Mouse (Mus musculus) embryonic facial prominence, embryonic 14.5 days (tissue): Measurements from ENCODE around the gene Rad50. TPM values are rescaled to one million over a fixed set of nuclear protein-coding genes. Genes with fewer than 3 reads are reported as not detected.

Experiments used
- ATAC-seq: fragments of 200-750 bp; cut with Nextera tagmentation; 2 replicates; pipeline ENCODE4 v1.8.0; 2017; ENCODE audit warnings: low read depth, moderate number of reproducible peaks, moderate TSS enrichment
- DNase-seq: peaks from one replicate; pipeline ENCODE4 v3.0.0-alpha.2; 2015; ENCODE audit warnings: low spot score
- H3K27ac ChIP-seq: fragments of 300-500 bp; sonication (generic); replicated peaks from 2 replicates; pipeline ENCODE4 v1.5.1; 2014; ENCODE audit warnings: low read depth, mild to moderate bottlenecking, low read length, moderate library complexity
- H3K27me3 ChIP-seq: fragments of 300-500 bp; sonication (generic); replicated peaks from 2 replicates; pipeline ENCODE4 v1.6.1; 2014; ENCODE audit warnings: low read length; ENCODE audit not compliant: control insufficient read depth, insufficient read depth
- H3K36me3 ChIP-seq: fragments of 300-500 bp; sonication (generic); 2 replicates; pipeline ENCODE4 v1.6.1; 2014; ENCODE audit warnings: low read length, mixed read lengths; ENCODE audit not compliant: control insufficient read depth, insufficient read depth
- H3K4me1 ChIP-seq: fragments of 300-500 bp; sonication (generic); 2 replicates; pipeline ENCODE4 v1.6.1; 2014; ENCODE audit warnings: antibody characterized with exemption, low read length; ENCODE audit not compliant: control insufficient read depth, insufficient read depth
- H3K4me2 ChIP-seq: fragments of 300-500 bp; sonication (generic); 2 replicates; pipeline ENCODE4 v1.6.1; 2014; ENCODE audit warnings: low read depth, mild to moderate bottlenecking, low read length, moderate library complexity, mixed read lengths
- H3K4me3 ChIP-seq: fragments of 300-500 bp; sonication (generic); 2 replicates; pipeline ENCODE4 v1.5.1; 2014; ENCODE audit warnings: low read depth, mild to moderate bottlenecking, low read length
- H3K9ac ChIP-seq: fragments of 300-500 bp; sonication (generic); 2 replicates; pipeline ENCODE4 v1.6.1; 2014; ENCODE audit warnings: low read depth, mild to moderate bottlenecking, low read length, moderate library complexity, mixed read lengths
- H3K9me3 ChIP-seq: fragments of 300-500 bp; sonication (generic); 2 replicates; pipeline ENCODE4 v1.6.1; 2016; ENCODE audit warnings: low read length; ENCODE audit not compliant: control insufficient read depth
- WGBS: fragments of 180-500 bp; shearing (Covaris S2); extraction: QIAGEN DNeasy Blood & Tissue Kit; methylation state at CpG from one replicate; pipeline ENCODE4 v1.1.7; 2014; 5-methylcytosine and 5-hydroxymethylcytosine counted together
- polyA plus RNA-seq: library from polyadenylated mRNA; unstranded; fragments of >200 nt; fragmentation: Nextera tagmentation; extraction: Ambion mirVana; gene quantifications from 2 replicates; pipeline ENCODE4 v1.2.1, GENCODE M21; 2014

Rad50 gene
- polyA plus RNA-seq, 1 experiment from 2014 or later = 18.0 TPM

GRCm38 (mm10) chr11:53622440-53622806 is 84.7 kb downstream of the Rad50 start:
- Histone ChIP-seq H3K9ac (no peak overlapping the region), H3K4me2 (no peak overlapping the region), H3K4me3 (no peak overlapping the region), H3K4me1 (no peaks in the 10 kb centered on the region), H3K27me3 (no peaks in the 10 kb centered on the region), H3K36me3 (no peaks in the 10 kb centered on the region), H3K27ac (no peak overlapping the region), H3K9me3 (no peaks in the 10 kb centered on the region)
- ATAC-seq (no peak), DNase-seq (no peak)
- WGBS = 65% methylated on average over 6 of the region's 6 CpGs

DNA sequence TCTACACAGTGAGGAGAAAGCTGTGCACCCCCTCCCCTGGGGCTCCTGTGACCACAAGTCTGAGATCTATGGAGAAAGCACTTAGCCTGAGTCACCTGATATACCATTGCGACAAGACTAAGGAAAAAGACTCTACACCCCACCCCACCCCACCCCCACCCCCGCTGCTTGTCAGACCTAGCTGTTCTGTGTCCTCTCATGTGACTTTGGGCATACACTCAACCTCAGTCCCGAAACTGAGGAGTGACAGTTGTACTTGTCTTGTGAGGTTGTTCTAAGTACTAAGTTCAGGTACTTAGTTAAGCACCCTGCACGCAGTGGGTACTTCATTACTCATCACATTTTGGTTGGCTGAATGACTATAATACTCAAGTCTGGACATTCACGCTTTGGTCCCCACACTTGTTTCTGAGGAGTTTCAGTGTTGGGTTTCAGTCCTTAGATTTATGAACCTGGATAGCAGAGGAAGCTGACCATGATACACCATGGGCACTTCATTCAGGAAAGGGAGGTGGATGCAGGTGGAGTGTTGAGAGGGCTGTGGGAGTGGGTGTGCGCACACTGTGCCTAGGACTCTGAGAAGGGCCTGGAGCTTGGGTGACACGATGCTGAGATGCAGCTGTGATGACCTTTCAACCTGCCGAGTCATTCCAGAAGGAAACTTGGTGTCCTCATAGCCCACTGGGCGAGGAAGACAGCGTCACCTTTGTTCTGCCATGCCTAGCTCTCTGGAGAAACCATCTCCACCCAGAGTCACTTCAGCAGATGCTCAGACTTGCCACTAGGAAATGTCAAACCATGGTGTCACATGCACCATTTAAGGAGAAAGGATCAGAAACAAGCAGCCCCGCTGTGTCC is 85.3 kb downstream of the Rad50 start:
- DNase-seq (no peak), ATAC-seq (no peak)
- no peak overlapping the region for H3K4me3 ChIP-seq
- no peaks in the 10 kb centered on the region for H3K27me3 ChIP-seq
- H3K36me3 ChIP-seq = no peaks in the 10 kb centered on the region
- H3K9me3 ChIP-seq = no peaks in the 10 kb centered on the region
- no peak overlapping the region for H3K9ac ChIP-seq
- H3K27ac ChIP-seq = no peak overlapping the region
- no peaks in the 10 kb centered on the region for H3K4me1 ChIP-seq
- H3K4me2 ChIP-seq = no peak overlapping the region
- WGBS = 85% methylated on average over 11 of the region's 11 CpGs

- no peaks in the 10 kb centered on the region for H3K27me3 ChIP-seq
- no peaks in the 10 kb centered on the region for H3K9me3 ChIP-seq
- WGBS = 90% methylated on average over 4 of the region's 4 CpGs
- H3K4me2 ChIP-seq = no peak overlapping the region
- H3K9ac ChIP-seq = no peak overlapping the region
- no peak for ATAC-seq
- H3K27ac ChIP-seq = no peak overlapping the region
- no peak overlapping the region for H3K4me3 ChIP-seq
- H3K36me3 ChIP-seq = no peaks in the 10 kb centered on the region
- no peaks in the 10 kb centered on the region for H3K4me1 ChIP-seq
- no peak for DNase-seq
Observed at GRCm38 (mm10) chr11:53620094-53620493, 87.0 kb downstream of the Rad50 start.

GRCm38 (mm10) chr11:53619428-53619827 is 87.7 kb downstream of the Rad50 start:
- ATAC-seq = no peak
- WGBS = 68% methylated on average over 6 of the region's 6 CpGs
- H3K4me1 ChIP-seq = no peaks in the 10 kb centered on the region
- no peak overlapping the region for H3K4me3 ChIP-seq
- no peak overlapping the region for H3K27ac ChIP-seq
- H3K9ac ChIP-seq = no peak overlapping the region
- no peaks in the 10 kb centered on the region for H3K9me3 ChIP-seq
- no peaks in the 10 kb centered on the region for H3K27me3 ChIP-seq
- H3K4me2 ChIP-seq = no peak overlapping the region
- H3K36me3 ChIP-seq = no peaks in the 10 kb centered on the region
- DNase-seq = no peak

DNA sequence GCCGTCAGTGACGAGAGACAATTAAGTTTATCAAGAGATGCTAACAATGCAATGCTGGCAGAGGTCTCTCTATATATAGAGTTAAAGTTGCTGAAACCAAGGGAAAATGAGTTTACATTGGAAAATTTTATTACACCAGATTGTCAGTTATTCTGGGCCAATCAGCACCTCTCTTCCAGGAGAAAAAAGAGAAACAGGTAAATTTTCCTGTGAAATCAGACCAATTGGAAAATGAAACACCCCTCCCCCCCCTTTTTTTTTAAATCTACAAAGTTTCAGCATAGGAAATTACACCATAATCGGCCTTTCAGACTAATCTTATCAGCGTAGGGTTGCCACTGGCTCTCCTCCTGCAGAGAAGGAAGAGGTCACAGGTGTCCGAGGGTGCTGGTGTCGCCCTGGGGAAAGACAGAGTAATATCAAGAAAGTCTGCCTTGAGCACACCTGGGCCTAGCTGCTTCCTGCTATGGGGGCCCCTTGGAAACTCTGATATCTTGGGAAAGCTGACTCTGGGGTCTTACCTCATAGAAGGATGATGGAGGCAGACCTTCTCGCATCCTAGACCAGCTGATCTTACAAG is 88.4 kb downstream of the Rad50 start, which contains the start of gene Il4:
Il4 (minus strand) TSS at position 51 of the 580 bp plus-strand sequence.
- ATAC-seq = no peak
- Histone ChIP-seq H3K27me3 (no peaks in the 10 kb centered on the region), H3K4me3 (no peak within 1 kb of the TSS), H3K9me3 (no peaks in the 10 kb centered on the region), H3K27ac (no peak within 1 kb of the TSS), H3K4me1 (no peaks in the 10 kb centered on the region), H3K36me3 (no peaks in the 10 kb centered on the region), H3K9ac (no peak within 1 kb of the TSS), H3K4me2 (no peak within 1 kb of the TSS)
- no peak for DNase-seq
- 82% methylated on average over 7 of the region's 7 CpGs for WGBS

DNA sequence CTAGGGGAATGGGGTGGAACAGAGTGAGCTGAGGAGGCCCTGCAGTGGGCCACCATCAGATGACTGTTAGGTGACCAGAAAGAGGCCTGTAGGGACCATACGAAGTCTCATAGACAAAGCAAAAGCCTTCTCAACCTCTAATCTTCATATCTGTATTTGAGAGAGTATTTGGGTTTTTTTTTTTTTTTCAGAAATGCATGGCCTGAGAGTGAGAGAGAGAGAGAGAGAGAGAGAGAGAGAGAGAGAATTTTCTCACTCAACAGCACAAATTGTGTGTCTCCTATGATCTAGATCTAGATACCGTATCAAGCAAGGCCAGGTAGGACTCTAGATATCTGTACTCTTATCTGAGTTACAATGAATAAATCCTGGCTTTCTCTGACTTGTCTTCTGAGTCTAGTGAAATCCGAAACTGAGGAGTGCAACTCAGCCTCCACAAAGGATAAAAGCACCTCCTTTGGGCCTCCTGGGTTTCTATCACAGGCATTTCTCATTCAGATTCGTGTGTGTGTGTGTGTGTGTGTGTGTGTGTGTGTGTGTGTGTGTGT is 89.5 kb downstream of the Rad50 start:
- DNase-seq = no peak
- 61% methylated on average over 4 of the region's 4 CpGs for WGBS

GRCm38 (mm10) chr11:53616748-53617558 is 90.2 kb downstream of the Rad50 start:
- H3K36me3 ChIP-seq = no peaks in the 10 kb centered on the region
- no peak overlapping the region for H3K4me3 ChIP-seq
- WGBS = 82% methylated on average over 8 of the region's 8 CpGs
- H3K9ac ChIP-seq = no peak overlapping the region
- ATAC-seq (no peak), DNase-seq (no peak)
- H3K9me3 ChIP-seq = no peaks in the 10 kb centered on the region
- no peaks in the 10 kb centered on the region for H3K27me3 ChIP-seq
- H3K4me2 ChIP-seq = no peak overlapping the region
- no peak overlapping the region for H3K27ac ChIP-seq
- no peaks in the 10 kb centered on the region for H3K4me1 ChIP-seq

More for the DNA sequence above, 89.5 kb downstream of the Rad50 start:
- H3K9me3 ChIP-seq = no peaks in the 10 kb centered on the region
- H3K4me3 ChIP-seq = no peak overlapping the region
- H3K4me2 ChIP-seq = no peak overlapping the region
- no peak for ATAC-seq
- no peaks in the 10 kb centered on the region for H3K4me1 ChIP-seq
- H3K27ac ChIP-seq = no peak overlapping the region
- H3K36me3 ChIP-seq = no peaks in the 10 kb centered on the region
- no peaks in the 10 kb centered on the region for H3K27me3 ChIP-seq
- H3K9ac ChIP-seq = no peak overlapping the region

DNA sequence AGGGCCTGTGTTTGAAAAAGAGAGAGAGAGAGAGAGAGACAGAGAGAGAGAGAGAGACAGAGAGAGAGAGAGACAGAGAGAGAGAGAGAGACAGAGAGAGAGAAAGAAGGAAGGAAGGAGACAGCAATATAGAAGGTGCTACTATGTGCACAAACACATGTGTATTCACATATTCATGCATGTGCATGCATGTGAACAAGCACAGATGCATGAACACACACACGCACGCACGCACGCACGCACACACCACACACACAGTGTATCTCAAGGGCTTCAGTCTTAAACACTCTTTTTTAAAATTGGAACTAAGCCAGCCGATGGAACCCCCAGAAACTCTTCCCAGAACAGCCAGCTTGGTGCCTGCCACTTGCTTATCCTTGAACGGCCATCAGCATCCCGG is 91.5 kb downstream of the Rad50 start:
- no peaks in the 10 kb centered on the region for H3K27me3 ChIP-seq
- WGBS = 94% methylated on average over 8 of the region's 8 CpGs
- no peaks in the 10 kb centered on the region for H3K4me1 ChIP-seq
- DNase-seq (no peak), ATAC-seq (no peak)
- H3K27ac ChIP-seq = no peak overlapping the region
- no peak overlapping the region for H3K4me3 ChIP-seq
- H3K4me2 ChIP-seq = no peak overlapping the region
- H3K36me3 ChIP-seq = no peaks in the 10 kb centered on the region
- no peaks in the 10 kb centered on the region for H3K9me3 ChIP-seq
- no peak overlapping the region for H3K9ac ChIP-seq
